Mouse (Mus musculus): ENCODE data around the gene Tmem135. TPM values are rescaled to one million over a fixed set of nuclear protein-coding genes. Genes with fewer than 3 reads are reported as not detected.
"Not testable (repeated sequence)": the region's sequence is repeated elsewhere in the genome, so short reads cannot be mapped to it uniquely, and the experiment has no call there.

Gene Tmem135
- polyA plus RNA-seq, 1 experiment from 2014 or later, result 57.9 TPM

GRCm38 (mm10) chr7:89335316-89335715 is 68.7 kb downstream of the Tmem135 start:
- Histone ChIP-seq H3K9me3 (ENCODE audit: control insufficient read depth) (no peaks in the 10 kb centered on the region), H3K36me3 (ENCODE audit: control insufficient read depth, insufficient read depth) (no peaks in the 10 kb centered on the region), H3K4me3 (ENCODE audit: low read depth, low read length) (no peak overlapping the region), H3K27ac (ENCODE audit: low read depth, low read length) (no peak overlapping the region), H3K9ac (ENCODE audit: low read depth, low read length) (no peak overlapping the region), H3K4me1 (replicated peaks; ENCODE audit: control insufficient read depth, insufficient read depth, low read length) (peaks cover 12% of the 10 kb centered on the region; the same call in 1 of the 2 replicates), H3K4me2 (replicated peaks; ENCODE audit: low read depth) (peak overlapping the region; percentile 92; the same call in 1 of the 2 replicates), H3K27me3 (replicated peaks; ENCODE audit: control insufficient read depth, insufficient read depth, low read length) (no peaks in the 10 kb centered on the region)
- ATAC-seq, result no peak
- no peak for TF ChIP-seq CTCF (IDR thresholded peaks at IDR 0.05; ENCODE audit: low read depth)

DNA sequence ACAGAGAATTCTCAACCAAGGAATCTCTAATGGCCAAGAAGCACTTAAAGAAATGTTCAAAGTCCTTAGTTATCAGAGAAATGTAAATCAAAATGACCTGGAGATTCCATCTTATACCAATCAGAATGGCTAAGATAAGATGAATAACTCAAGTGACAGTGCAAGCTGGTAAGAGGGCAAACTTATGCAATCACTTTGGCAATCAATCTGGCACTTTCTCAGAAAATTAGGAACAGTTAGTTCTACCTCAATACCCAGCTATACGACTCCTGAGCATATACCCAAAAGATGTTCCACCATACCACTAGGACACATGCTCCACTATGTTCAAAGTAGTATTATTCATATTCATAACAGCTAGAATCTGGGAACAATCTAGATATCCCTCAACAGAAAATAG is 74.1 kb downstream of the Tmem135 start:
- no peak overlapping the region for H3K9ac ChIP-seq (ENCODE audit: low read depth, low read length)
- H3K27me3 ChIP-seq (replicated peaks; ENCODE audit: control insufficient read depth, insufficient read depth, low read length), result no peaks in the 10 kb centered on the region
- H3K4me1 ChIP-seq (replicated peaks; ENCODE audit: control insufficient read depth, insufficient read depth, low read length), result peaks cover 3% of the 10 kb centered on the region; the same call in 1 of the 2 replicates
- no peak overlapping the region for H3K4me2 ChIP-seq (replicated peaks; ENCODE audit: low read depth)
- no peaks in the 10 kb centered on the region for H3K36me3 ChIP-seq (ENCODE audit: control insufficient read depth, insufficient read depth)
- WGBS, result 54% methylated on average over 1 of the region's 1 CpGs
- H3K27ac ChIP-seq (ENCODE audit: low read depth, low read length), result no peak overlapping the region
- H3K4me3 ChIP-seq (ENCODE audit: low read depth, low read length), result no peak overlapping the region
- ATAC-seq, result no peak
- TF ChIP-seq CTCF (IDR thresholded peaks at IDR 0.05; ENCODE audit: low read depth), result no peak
- no peaks in the 10 kb centered on the region for H3K9me3 ChIP-seq (ENCODE audit: control insufficient read depth)

- H3K4me3 ChIP-seq (ENCODE audit: low read depth, low read length), result no peak overlapping the region
- peak; percentile 60 for ATAC-seq
- WGBS, result 40% methylated on average over 5 of the region's 5 CpGs
- H3K4me2 ChIP-seq (replicated peaks; ENCODE audit: low read depth), result peak overlapping the region; percentile 44
- H3K9me3 ChIP-seq (ENCODE audit: control insufficient read depth), result no peaks in the 10 kb centered on the region
- no peak for TF ChIP-seq CTCF (IDR thresholded peaks at IDR 0.05; ENCODE audit: low read depth)
- H3K27ac ChIP-seq (ENCODE audit: low read depth, low read length), result peak overlapping the region; percentile 57
- peaks cover 3% of the 10 kb centered on the region; the same call in 1 of the 2 replicates for H3K4me1 ChIP-seq (replicated peaks; ENCODE audit: control insufficient read depth, insufficient read depth, low read length)
- H3K9ac ChIP-seq (ENCODE audit: low read depth, low read length), result no peak overlapping the region
- H3K36me3 ChIP-seq (ENCODE audit: control insufficient read depth, insufficient read depth), result no peaks in the 10 kb centered on the region
- H3K27me3 ChIP-seq (replicated peaks; ENCODE audit: control insufficient read depth, insufficient read depth, low read length), result no peaks in the 10 kb centered on the region
These were observed 76.3 kb downstream of the Tmem135 start for GRCm38 (mm10) chr7:89327731-89328130.

- Histone ChIP-seq H3K27me3 (replicated peaks; ENCODE audit: control insufficient read depth, insufficient read depth, low read length) (no peaks in the 10 kb centered on the region), H3K4me2 (replicated peaks; ENCODE audit: low read depth) (peak overlapping the region; percentile 9; the same call in 1 of the 2 replicates), H3K36me3 (ENCODE audit: control insufficient read depth, insufficient read depth) (no peaks in the 10 kb centered on the region), H3K4me1 (replicated peaks; ENCODE audit: control insufficient read depth, insufficient read depth, low read length) (peaks cover 3% of the 10 kb centered on the region; the same call in 1 of the 2 replicates), H3K4me3 (ENCODE audit: low read depth, low read length) (no peak overlapping the region), H3K9ac (ENCODE audit: low read depth, low read length) (no peak overlapping the region), H3K9me3 (ENCODE audit: control insufficient read depth) (no peaks in the 10 kb centered on the region), H3K27ac (ENCODE audit: low read depth, low read length) (peak overlapping the region; percentile 82)
- WGBS, result 17% methylated on average over 4 of the region's 4 CpGs
- TF ChIP-seq CTCF (IDR thresholded peaks at IDR 0.05; ENCODE audit: low read depth), result no peak
- ATAC-seq, result peak; percentile 84
These were observed 77.3 kb downstream of the Tmem135 start for GRCm38 (mm10) chr7:89326761-89327160.

- H3K27ac ChIP-seq (ENCODE audit: low read depth, low read length), result no peak overlapping the region
- H3K36me3 ChIP-seq (ENCODE audit: control insufficient read depth, insufficient read depth), result no peaks in the 10 kb centered on the region
- H3K4me3 ChIP-seq (ENCODE audit: low read depth, low read length), result no peak overlapping the region
- peaks cover 3% of the 10 kb centered on the region; the same call in 1 of the 2 replicates for H3K4me1 ChIP-seq (replicated peaks; ENCODE audit: control insufficient read depth, insufficient read depth, low read length)
- no peak for ATAC-seq
- no peak overlapping the region for H3K9ac ChIP-seq (ENCODE audit: low read depth, low read length)
- no peak for TF ChIP-seq CTCF (IDR thresholded peaks at IDR 0.05; ENCODE audit: low read depth)
- 47% methylated on average over 5 of the region's 5 CpGs for WGBS
- no peaks in the 10 kb centered on the region for H3K27me3 ChIP-seq (replicated peaks; ENCODE audit: control insufficient read depth, insufficient read depth, low read length)
- H3K9me3 ChIP-seq (ENCODE audit: control insufficient read depth), result no peaks in the 10 kb centered on the region
- H3K4me2 ChIP-seq (replicated peaks; ENCODE audit: low read depth), result no peak overlapping the region; the same call in 1 of the 2 replicates
These were observed 77.8 kb downstream of the Tmem135 start for GRCm38 (mm10) chr7:89326202-89326601.

GRCm38 (mm10) chr7:89322741-89323140 is 81.3 kb downstream of the Tmem135 start:
- H3K36me3 ChIP-seq (ENCODE audit: control insufficient read depth, insufficient read depth); H3K4me3 ChIP-seq (ENCODE audit: low read depth, low read length); H3K27me3 ChIP-seq (replicated peaks; ENCODE audit: control insufficient read depth, insufficient read depth, low read length); ATAC-seq; H3K27ac ChIP-seq (ENCODE audit: low read depth, low read length); H3K4me2 ChIP-seq (replicated peaks; ENCODE audit: low read depth); H3K4me1 ChIP-seq (replicated peaks; ENCODE audit: control insufficient read depth, insufficient read depth, low read length); H3K9me3 ChIP-seq (ENCODE audit: control insufficient read depth); H3K9ac ChIP-seq (ENCODE audit: low read depth, low read length): not testable (repeated sequence)
- 96% methylated on average over 4 of the region's 4 CpGs for WGBS

- no peak overlapping the region for H3K9ac ChIP-seq (ENCODE audit: low read depth, low read length)
- no peak overlapping the region for H3K4me2 ChIP-seq (replicated peaks; ENCODE audit: low read depth)
- H3K4me1 ChIP-seq (replicated peaks; ENCODE audit: control insufficient read depth, insufficient read depth, low read length), result no peaks in the 10 kb centered on the region
- 70% methylated on average over 1 of the region's 1 CpGs for WGBS
- no peaks in the 10 kb centered on the region for H3K9me3 ChIP-seq (ENCODE audit: control insufficient read depth)
- H3K27me3 ChIP-seq (replicated peaks; ENCODE audit: control insufficient read depth, insufficient read depth, low read length), result no peaks in the 10 kb centered on the region
- ATAC-seq, result no peak
- no peaks in the 10 kb centered on the region for H3K36me3 ChIP-seq (ENCODE audit: control insufficient read depth, insufficient read depth)
- no peak overlapping the region for H3K27ac ChIP-seq (ENCODE audit: low read depth, low read length)
- no peak for TF ChIP-seq CTCF (IDR thresholded peaks at IDR 0.05; ENCODE audit: low read depth)
- H3K4me3 ChIP-seq (ENCODE audit: low read depth, low read length), result no peak overlapping the region
These were observed 84.7 kb downstream of the Tmem135 start for GRCm38 (mm10) chr7:89319351-89319750.

DNA sequence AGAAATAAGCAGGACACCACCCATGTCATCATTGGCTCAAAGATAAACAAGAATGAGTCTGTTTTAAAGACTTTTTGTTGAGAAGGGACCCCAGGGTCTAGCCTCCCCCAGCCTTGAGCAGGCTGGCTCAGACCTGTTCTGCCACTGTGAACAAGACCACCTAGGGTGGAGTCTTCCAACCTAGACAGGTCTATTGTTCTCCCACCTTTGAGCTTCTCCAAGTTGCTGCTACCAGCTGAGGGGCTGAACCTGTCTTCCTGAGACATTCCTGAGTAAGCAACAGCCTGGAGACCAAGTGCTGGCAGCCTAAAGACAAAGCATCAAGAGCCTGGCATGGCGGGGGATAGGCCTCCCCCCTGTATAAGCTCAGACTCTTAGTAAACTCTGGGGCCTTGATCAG is 86.9 kb downstream of the Tmem135 start:
- H3K4me3 ChIP-seq (ENCODE audit: low read depth, low read length); H3K36me3 ChIP-seq (ENCODE audit: control insufficient read depth, insufficient read depth); H3K9ac ChIP-seq (ENCODE audit: low read depth, low read length); H3K4me1 ChIP-seq (replicated peaks; ENCODE audit: control insufficient read depth, insufficient read depth, low read length); H3K9me3 ChIP-seq (ENCODE audit: control insufficient read depth); H3K27me3 ChIP-seq (replicated peaks; ENCODE audit: control insufficient read depth, insufficient read depth, low read length); ATAC-seq; H3K4me2 ChIP-seq (replicated peaks; ENCODE audit: low read depth); H3K27ac ChIP-seq (ENCODE audit: low read depth, low read length): not testable (repeated sequence)
- WGBS, result 94% methylated on average over 1 of the region's 1 CpGs

Measured in intestine, postnatal 0 days (tissue).